ENCODE assay signal across 15 mouse cellular contexts in genomic region chr8:34431985-34432384, GRCm38 (mm10).
"Had no signal": no experiment of that assay in that cellular context is flagged by ENCODE, and none has a peak within 500 bp of the region (broad histone marks: within the 10 kb centered on the region; RNA-seq: fewer than 3 reads in every experiment).

No protein-coding gene starts in this region.

- H3K4me1 ChIP-seq: kidney, embryonic 15.5 days; liver, embryonic 15.5 days; midbrain, embryonic 15.5 days; neural tube, embryonic 12.5 days; stomach, embryonic 15.5 days had no signal

- H3K27me3 ChIP-seq: kidney, embryonic 15.5 days; liver, embryonic 15.5 days; midbrain, embryonic 15.5 days; neural tube, embryonic 12.5 days; stomach, embryonic 15.5 days had no signal

- H3K4me2 ChIP-seq: kidney, embryonic 15.5 days; liver, embryonic 11.5 days; liver, embryonic 15.5 days; midbrain, embryonic 15.5 days; neural tube, embryonic 12.5 days; stomach, embryonic 15.5 days had no signal

- H3K9ac ChIP-seq: kidney, embryonic 15.5 days; liver, embryonic 15.5 days; midbrain, embryonic 15.5 days; neural tube, embryonic 12.5 days; stomach, embryonic 15.5 days had no signal

- H3K27ac ChIP-seq: kidney, embryonic 15.5 days; left cerebral cortex, adult 2 months; limb, embryonic 10.5 days; liver, embryonic 15.5 days; midbrain, embryonic 15.5 days; neural tube, embryonic 12.5 days; stomach, embryonic 15.5 days had no signal

- H3K36me3 ChIP-seq: kidney, embryonic 15.5 days; limb, embryonic 10.5 days; liver, embryonic 15.5 days; midbrain, embryonic 15.5 days; neural tube, embryonic 12.5 days; stomach, embryonic 15.5 days had no signal

- ATAC-seq: hindbrain, embryonic 16.5 days; inflammation-experienced regulatory T-cells, adult 6 months; midbrain, embryonic 15.5 days had no signal

- H3K4me3 ChIP-seq: kidney, embryonic 15.5 days; left cerebral cortex, adult 2 months; limb, embryonic 10.5 days; liver, embryonic 15.5 days; midbrain, embryonic 15.5 days; neural tube, embryonic 12.5 days; stomach, embryonic 15.5 days had no signal

- DNase-seq: kidney, adult 2 months; kidney, postnatal 14 days; right cerebral cortex, postnatal 4 days; thymus, adult 2 months; thymus, postnatal 25 days had no signal

- H3K9me3 ChIP-seq: kidney, embryonic 15.5 days; limb, embryonic 10.5 days; liver, embryonic 15.5 days; midbrain, embryonic 15.5 days; neural tube, embryonic 12.5 days; stomach, embryonic 15.5 days had no signal
